Mouse (Mus musculus) adrenal gland, postnatal 0 days (tissue): ENCODE measurements around the gene Hp. TPM values are rescaled to one million over a fixed set of nuclear protein-coding genes. Genes with fewer than 3 reads are reported as not detected.

ENCODE experiments used
- polyA plus RNA-seq: library from polyadenylated mRNA; unstranded; fragments of >200 nt; fragmentation: Nextera tagmentation; extraction: Ambion mirVana; gene quantifications from 2 replicates; pipeline ENCODE4 v1.2.1, GENCODE M21; 2015

Gene Hp
- polyA plus RNA-seq: 90.6 and 126 TPM in 2 replicates

DNA sequence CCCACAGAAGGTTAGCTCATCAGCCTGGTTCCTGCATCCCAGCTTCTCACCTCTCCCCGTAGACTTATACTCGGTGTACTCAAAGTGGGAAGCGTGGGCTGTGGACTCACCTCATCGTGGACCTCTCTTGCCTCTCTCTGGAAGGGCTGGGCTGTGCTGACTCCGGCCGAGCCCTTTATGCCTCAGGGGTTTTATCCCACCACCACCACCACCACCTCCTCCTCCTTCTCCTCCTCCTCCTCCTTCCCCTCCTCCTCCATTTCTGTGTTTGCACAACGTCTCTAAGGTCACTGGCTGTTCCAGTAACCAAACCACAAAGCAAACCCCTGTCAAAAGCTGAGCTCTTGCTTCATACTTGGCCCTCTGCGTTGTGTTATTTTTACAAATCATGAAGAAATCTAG, at the start of gene Hp:
Gene Hp (minus strand): TSS at position 273 of the 402 bp plus-strand sequence.

DNA sequence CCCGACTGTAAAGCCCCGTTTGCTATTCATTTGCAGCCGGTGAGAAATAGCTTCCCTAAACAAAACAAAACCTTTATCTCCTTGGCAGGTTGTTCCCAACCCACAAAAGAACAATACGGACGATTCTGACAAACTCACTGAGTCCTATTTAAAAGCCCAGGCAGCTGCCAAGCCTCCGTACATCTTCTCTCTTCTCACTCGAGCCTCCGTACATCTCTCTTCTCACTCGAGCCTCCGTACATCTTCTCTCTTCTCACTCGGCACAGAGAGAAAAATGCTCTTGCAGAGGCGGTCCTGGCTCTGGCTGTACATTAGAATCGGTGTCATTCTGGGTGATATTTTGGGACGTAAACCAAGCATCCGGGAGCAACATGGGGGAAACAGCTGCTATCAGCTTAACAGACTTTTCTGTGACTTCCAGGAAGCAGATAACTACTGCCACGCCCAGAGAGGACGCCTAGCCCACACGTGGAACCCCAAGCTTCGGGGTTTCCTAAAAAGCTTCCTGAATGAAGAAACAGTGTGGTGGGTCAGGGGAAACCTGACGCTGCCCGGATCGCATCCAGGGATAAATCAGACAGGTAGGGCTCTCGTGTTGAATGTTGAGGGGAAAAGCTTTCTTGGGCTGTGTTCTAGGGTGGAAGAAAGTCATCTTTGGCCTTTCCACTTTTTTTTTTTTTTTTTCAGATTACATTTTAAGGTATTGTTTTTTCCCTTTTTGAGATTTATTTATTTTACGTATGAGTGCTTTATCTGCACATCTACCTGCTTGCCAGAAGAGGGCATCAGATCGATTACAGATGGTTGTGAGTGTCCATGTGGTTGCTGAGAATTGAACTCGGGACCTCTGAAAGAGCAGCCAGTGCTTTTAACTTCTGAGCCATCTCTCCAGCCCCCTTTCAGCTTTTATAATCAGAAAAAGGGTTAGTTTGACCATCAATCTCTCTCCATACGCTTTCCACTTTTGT, 35.6 kb upstream of the Hp start, which contains the start of gene Pkd1l3:
Gene Pkd1l3 (plus strand): TSS at position 275 of the 968 bp plus-strand sequence.

DNA sequence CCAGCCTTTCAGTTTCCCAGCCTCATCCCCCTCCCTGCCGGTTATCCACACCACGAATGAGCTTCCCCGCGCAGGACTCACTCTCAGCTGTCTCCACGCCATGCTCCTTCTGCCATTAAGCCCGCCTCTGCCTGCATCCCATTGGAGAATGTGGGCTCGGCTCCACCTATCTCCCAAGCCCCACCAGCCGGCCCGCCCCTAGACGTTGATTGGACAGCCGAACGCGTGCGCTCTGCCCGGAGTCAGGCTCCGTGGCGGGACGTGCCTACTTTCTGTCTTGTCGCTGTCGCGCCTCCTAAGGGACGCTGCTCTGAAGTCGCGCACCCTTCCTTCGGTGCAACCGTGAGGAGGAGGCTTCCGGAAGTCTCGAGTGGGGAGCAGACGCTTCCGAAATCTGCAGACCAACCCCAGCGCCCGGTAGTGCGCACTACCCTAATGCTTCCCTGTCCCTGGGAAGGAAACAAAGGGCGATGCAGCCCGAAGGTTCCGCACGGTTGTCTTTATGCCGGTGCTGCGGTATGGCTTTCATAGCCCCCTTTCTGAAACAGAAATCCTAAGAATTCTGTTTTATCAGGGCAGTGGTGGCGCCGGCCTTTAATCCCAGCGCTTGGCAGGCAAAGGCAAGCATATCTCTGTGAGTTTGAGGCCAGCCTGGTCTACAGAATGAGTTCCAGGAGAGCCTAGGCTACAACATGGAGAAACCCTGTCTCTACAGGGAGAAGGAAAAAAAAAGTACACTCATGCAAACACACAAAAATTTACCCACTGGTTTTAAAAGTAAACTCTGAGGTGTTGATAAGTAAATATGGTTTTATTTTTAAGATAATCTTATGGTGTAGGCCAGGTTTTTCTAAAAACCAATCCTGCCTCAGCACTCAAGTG, 29.5 kb upstream of the Hp start, which contains the start of gene Dhodh:
Gene Dhodh (minus strand): TSS at position 403 of the 882 bp plus-strand sequence.

DNA sequence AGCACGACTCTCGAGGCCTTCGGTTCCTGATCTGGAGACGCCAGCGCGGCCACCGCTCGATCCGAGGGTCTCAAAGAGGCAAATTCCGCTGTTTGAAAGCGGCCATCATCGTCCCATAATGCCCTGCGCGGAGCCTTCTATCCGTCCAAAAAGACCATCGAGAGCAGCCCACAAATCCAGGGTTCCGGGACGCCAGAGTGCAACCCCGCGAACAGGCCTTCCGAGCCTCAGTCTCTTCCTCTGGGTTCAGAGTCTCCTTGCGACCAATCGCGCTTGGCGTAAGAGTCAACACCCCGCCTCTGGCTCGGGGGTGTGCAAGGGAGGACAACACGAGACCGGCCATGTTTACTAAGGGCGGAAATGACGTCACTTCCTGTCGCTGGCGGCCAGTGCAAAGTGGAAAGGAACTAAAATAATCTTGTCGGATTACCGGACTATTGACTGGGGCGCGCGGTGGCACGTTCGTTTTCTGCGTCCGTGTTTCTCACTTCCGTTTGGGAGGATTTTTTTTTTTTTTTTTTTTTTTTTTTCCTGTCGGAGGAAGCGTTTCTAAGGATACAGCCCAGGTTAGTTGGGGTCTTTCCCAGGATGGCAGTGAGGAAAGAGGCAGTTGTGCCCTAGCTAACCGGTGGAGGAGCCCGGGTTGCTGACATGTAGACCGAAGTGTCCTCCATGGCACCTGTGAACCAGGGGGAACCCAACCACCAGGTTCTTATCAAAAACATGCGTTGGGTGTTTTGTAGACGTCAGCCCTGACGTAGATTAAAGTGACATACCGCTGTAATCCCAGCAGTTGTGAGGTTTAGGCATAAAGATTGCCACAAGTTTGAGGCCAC, 13.3 kb downstream of the Hp start, which contains the start of the genes Dhx38 and Txnl4b:
Gene Dhx38 (minus strand): TSS at position 364 of the 836 bp plus-strand sequence.
Gene Txnl4b (plus strand): TSS at position 395 of the 836 bp plus-strand sequence.

Other genes with a start within 250 kb of the Hp start
- gene Pmfbp1, start 85.1 kb downstream of the Hp start, polyA plus RNA-seq: 0.06 TPM in 1 of 2 replicates, not detected in the other
- 7.2 and 9.9 TPM in 2 replicates for gene Dhx38, start 13.3 kb downstream of the Hp start, polyA plus RNA-seq
- gene Txnl4b, start 13.3 kb downstream of the Hp start, polyA plus RNA-seq: 28.6 and 31.2 TPM in 2 replicates
- gene Dhodh, start 29.5 kb upstream of the Hp start, polyA plus RNA-seq: 24.7 and 30.4 TPM in 2 replicates
- gene Pkd1l3, start 35.3 kb upstream of the Hp start, polyA plus RNA-seq: 0.07 and 0.13 TPM in 2 replicates
- 73.8 and 96.9 TPM in 2 replicates for gene Ist1, start 114.1 kb upstream of the Hp start, polyA plus RNA-seq
- 13.9 and 16.6 TPM in 2 replicates for gene Zfp821, start 126.4 kb upstream of the Hp start, polyA plus RNA-seq
- 2.3 and 3.5 TPM in 2 replicates for gene Atxn1l, start 158.6 kb upstream of the Hp start, polyA plus RNA-seq
- gene Ap1g1, start 199.4 kb upstream of the Hp start, polyA plus RNA-seq: 18.9 and 25.3 TPM in 2 replicates